Mouse (Mus musculus) skeletal muscle tissue, adult 2 months (tissue): ENCODE measurements around the gene Sept8.
"Not testable (repeated sequence)": the region's sequence is repeated elsewhere in the genome, so short reads cannot be mapped to it uniquely, and the experiment has no call there.

Experiments used
- DNase-seq: peaks from one replicate; pipeline ENCODE4 v3.0.0-alpha.2; 2012; ENCODE audit warnings: low read depth, low spot score

Gene Sept8

DNA sequence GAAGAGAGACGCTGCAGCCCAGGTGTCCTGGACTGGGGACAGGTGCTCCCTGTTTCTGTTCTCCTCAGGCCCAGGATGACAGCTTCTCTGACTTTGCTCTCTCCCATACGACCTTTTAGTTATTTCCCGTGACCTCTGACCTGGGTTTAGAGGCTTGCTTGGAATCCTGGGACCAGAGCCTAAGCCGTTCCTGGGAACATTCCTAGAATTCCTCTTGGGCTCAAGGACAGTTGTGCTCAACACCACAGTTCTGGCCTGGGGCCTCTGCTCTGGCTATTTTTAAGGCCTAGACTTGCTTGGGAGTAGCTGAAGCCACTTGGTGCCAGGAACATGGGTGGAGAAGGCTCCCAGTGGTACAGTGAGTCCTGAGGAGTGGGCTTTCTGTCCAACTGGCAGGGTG is 6.4 kb downstream of the Sept8 start:
- DNase-seq: no peak

DNA sequence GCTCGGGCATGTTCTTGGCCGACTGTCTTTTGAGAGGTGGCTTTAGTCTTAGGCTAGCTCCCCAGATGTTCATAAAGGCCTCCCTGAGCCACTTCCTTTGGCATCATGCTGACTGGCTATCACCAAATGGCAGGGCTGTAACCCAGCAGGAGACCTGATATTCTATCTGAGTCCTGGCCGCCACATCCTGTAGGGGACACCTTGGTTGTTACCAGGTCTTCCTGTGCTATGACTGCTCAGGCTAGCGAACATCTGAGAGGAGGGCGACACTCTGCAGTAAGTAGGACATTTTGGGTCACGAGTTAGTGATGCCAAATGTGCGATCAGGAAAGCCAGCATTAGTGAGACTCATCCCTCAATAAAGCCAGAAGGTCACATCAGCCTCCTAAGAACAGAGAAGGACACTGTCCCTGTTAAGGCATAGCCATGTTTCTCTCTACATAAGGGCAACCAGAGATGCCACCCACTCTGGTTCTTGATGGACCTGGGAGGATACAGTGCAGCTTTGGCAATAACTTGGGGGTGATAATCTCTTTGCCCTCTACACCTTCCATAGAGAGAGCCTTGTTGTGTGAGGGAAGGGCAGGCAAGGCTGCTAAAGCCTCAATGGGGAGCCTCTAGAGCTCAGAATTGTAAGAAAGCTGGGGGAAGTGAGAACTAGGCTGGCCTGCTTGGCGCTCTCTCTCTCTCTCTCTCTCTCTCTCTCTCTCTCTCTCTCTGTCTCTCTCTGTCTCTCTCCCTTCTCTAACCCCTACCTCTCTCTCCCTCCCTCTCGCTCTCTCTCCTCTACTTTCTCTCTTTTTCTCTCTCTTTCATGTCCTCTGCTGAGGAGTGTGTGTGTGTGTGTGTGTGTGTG is 9.6 kb downstream of the Sept8 start:
- no peak for DNase-seq

DNA sequence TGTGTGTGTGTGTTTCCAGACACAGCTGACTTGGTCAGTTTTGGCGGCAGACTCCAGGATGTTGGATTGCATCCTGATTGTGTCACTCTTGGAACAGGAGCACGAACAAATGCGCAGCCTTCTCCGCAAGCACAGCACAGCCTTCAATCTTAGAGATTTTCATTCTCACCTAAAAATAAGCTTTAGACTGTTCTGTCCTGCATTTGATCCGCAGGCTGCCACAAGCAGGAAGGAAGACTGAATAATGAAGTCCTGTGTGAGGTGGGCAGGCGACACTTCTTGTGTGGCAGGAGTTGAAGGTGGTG is 10.1 kb downstream of the Sept8 start:
- peak; percentile 77 for DNase-seq

DNA sequence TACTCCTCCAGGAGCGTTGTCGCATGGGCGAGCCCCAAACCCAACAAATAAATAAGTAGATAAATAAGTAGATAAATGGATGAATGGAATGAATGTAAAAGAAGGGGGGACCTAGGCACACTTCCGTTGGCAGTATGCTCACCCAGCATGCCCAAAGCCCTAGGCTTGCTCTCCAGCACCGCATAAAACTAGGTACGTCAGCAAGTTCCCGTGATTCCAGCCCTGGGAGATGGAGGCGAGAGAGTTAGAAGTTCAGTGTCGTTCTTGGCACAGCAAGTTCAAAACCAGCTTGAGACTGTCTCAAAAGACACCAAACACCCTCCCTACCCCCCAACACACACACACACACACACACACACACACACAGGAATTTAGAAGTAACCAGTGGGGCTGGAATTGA is 10.9 kb downstream of the Sept8 start:
- no peak for DNase-seq

DNA sequence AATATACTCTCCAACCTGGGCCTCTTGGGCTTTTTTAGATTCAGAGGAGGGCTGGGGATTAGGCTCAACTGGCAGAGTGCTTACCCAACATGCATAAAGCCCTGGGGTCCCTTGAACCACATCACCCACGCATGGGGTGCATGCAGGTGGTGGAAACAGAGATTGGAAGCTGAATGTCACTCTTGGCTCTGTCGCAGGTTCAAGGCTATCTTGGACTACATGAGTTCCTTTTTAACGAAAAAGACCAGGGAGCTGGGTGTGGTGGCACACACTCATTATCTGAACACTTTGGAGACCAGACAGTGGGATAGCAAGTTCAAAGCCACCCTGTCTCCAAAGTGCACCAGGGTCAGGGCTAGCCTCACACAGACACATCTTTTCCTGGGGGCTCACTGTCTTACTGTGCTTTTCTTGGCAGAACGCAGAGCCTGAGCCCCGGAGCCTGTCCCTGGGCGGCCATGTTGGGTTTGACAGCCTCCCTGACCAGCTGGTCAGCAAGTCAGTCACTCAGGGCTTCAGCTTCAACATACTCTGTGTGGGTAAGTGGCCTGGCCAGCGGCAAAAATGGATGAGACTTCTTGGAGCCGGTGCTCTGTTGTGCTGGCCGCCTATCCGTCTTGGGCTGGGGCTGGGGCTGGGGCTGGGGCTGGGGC is 12.6 kb downstream of the Sept8 start:
- no peak for DNase-seq

DNA sequence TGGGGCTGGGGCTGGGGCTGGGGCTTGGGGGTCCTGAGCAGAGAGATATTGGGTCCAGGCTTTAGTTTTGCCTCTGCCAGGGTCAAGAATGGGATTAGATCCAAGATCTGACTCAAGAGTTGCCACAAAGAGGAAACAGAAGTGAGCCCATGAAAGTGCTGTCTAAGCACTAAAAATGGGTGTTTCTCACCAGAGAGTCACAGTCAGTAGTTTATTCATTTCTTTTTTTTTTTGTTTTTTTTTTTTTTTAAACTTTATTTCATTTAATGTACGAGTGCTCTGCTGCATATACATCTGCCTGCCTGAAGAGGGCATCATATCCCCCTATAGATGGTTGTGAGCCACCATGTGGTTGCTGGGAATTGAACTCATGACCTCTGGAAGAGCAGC is 13.2 kb downstream of the Sept8 start:
- DNase-seq: no peak

DNA sequence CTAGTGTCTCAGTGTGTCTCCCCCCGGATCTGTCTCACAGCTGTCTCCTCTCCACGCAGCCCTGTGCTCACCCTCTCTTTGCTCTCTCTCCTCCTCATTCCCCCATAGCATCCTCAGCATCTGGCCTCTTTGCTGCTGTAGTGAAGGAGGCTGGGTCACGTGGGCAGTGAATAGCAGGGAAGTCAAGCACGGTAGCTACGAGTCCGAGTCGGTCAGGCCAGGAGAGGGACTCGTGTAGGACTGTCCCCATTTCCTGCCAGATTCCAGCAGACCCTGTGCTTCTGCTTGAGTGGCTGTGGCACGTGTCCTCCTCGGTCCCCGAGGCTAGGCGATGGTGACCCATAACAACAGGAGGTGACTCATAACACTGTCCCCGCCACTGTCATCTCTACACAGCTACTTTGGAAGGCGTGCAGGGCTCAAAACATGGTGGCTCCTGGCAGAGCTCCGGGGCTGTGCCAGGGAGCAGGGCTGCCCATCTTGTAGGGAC is 20.0 kb downstream of the Sept8 start:
- no peak for DNase-seq

DNA sequence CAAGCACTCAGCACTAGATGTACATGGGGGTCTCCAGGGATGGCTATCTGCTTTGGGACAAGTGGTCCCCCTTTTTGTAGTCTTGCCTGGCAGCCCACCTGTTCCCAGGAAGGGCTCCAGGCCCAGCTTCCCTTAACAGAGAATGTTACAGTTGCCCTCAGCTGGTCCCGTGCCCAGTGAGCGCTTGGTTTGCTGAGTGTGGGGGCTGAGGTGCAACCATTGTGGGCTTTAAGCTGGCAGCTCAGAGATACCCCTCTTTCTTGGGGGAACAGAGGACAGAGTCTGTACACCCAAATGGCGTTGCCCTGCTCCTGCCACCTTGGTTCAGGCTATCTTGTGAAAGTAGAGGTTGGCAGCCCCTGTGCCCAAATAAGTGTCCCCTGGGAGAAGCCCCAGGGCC is 21.3 kb downstream of the Sept8 start:
- no peak for DNase-seq

DNA sequence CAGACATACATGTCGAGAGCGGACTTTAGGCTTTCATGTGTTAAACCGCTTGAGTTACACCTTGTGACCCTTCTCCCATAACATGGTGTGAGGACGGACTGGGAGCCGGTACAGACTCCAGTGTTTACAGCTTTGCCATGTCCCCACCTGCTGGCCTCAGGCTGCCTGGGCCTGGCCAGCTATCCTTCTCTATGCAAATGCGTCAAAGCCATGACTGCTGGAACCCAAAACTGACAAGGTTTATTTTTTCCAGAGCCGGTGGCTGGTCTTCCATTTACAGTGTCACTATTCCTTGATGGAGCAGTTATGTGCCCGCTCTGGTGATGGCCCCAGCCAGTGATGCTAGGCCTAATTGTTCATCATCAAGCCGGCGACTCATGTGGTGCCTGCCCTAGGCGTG is 22.2 kb downstream of the Sept8 start:
- DNase-seq: no peak

DNA sequence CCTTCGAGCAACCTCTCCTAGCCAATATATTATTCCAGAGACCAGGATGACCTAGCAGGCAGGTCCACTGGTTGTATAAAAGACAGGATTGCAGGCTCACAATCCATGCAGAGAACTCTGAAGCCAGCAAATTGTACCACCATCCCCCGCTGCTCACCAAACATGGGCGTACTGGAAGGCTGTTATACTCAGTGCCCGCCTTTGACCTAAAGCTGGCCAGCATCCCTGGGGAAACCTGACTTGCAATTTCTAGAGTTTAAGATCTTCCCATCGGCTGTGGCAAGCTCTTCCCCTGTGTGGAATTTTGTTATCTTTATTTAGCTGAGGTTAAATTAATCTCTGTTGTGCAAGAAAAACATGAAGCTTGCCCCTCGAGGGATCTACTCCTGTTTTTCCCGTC is 24.0 kb downstream of the Sept8 start:
- no peak for DNase-seq

DNA sequence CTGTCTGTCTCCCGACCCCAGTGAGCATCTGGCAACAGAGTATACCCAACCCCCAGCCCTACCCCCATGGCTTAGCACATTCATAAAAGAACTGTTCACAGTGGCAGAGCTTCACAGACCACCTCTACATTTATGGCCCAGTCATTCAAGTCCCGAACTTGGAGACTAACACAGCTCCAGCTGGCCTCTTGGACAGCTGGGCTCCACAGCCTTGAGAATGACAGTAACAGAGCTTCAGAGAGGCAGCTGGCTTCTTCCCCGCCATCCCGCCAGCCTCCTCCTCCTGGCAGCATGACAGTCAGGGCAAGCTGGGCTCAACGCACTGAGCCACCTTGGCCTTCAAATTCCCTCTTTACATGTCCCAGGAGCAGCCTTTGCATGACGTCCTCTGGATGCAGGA is 27.2 kb downstream of the Sept8 start:
- no peak for DNase-seq

DNA sequence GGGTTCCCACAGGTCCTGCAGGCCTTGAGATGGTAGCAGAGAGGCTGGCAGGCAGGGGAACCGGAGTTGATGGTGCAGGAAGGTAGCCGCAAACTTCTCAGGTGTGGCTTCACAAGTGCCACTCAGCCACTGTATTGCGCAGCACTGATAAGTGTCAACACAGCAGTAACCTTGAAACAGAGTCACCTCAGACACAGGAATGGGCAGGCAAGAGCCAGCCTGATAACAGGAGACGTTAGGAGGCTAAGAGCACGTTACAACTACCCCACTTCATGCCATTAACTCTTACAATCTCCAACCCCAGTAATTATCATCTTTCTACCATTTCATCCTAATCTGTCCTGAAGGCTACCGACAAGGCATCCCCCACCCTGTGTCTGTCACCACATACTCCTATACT is 28.5 kb downstream of the Sept8 start:
- DNase-seq: no peak

DNA sequence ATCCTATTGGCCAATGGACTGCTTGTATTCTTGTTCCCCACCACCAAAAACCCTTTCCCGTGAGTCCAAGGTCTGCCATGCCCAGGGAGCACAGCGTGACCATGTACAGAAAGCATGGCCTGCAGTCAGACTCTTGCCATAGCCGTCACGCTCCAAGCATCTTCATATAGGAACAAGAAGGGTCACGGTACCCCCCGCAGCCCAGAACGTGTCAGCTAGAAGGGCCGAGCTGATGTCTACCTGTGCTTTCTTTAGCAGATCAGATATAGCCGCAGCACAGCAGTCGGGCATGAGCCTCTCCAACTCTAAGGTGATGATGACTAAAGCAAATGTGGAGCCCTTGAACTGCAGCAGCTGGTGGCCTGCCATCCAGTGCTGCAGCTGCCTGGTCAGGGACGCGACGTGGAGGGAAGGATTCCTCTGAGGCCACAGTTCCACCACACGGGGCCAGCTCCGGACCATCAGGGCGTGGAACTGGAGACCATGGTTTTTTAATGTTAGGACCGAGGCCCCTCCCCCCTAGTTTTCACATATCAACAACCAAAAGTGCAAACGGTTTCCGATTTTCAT is 29.1 kb downstream of the Sept8 start:
- DNase-seq: no peak

DNA sequence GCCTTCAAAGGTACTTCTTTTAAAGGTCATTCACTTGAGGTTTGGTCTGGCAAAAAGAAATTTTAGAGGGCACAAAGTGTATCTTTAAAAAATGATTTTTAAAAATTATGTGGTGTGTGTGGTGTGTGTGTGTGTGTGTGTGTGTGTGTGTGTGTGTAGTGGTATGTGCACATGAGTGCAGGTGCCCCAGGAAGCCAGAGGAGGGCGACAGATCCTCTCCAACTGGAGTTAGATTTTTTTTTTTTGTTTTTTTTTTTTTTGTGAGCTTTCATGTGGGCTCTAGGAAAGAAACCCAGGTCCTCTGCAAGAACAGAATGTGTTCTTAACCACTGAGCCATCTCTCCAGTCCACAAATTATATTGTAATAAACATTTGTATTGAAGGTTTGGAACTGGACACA is 31.7 kb downstream of the Sept8 start:
- no peak for DNase-seq

DNA sequence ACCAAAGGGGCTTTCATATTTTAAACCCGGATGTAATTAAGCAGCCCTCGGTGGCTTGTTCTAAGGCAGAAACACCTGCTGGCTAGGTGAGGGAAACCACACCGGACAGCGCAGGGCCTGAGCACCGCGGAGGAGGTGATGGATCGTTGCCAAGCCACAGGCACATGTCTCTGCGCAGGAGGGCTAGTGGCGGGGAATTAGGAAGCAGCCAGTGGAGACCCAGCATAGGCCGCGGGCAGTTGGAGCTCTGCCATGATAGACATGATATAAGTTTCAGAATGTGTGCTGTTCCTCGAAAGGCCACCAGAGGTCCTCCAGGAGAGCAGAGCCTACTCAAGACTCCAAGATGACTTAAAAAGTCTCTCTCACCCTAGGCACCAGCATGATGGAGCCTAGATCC is 32.7 kb downstream of the Sept8 start:
- no peak for DNase-seq

DNA sequence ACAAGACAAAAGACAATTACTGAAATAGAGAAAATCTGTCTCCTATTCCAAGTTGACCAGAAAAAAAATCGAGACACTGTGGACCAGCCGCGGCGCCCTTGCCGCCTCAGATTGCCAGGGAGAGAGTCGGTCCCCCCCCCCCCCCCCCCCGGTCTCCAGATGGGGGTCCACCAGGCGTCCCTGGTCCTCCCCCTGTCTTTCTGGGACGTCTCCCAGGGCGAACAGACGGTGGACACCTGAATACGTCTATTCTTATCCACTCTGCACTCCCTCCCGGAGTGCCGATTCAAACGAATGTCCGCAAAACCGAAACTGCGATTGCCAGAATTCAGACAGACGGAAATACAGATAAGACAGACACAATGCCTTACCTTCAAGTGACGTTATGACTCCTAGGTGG is 37.5 kb downstream of the Sept8 start:
- not testable (repeated sequence) for DNase-seq

DNA sequence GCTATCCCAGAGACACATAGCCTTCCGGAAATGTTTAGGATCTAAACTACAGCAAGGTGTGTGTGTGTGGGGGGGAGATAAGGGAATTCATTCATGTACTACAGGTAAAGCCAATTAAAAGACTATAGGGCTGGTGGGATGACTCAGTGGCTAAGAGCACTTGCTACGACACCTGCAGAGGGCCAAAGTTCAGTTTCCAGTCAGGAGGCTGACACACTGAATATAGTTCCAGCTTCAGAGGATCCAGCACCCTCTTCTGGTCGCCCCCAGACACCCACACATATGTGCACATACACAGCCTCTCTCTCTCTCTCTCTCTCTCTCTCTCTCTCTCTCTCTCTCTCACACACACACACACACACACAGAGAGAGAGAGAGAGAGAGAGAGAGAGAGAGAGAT is 38.9 kb downstream of the Sept8 start:
- not testable (repeated sequence) for DNase-seq

DNA sequence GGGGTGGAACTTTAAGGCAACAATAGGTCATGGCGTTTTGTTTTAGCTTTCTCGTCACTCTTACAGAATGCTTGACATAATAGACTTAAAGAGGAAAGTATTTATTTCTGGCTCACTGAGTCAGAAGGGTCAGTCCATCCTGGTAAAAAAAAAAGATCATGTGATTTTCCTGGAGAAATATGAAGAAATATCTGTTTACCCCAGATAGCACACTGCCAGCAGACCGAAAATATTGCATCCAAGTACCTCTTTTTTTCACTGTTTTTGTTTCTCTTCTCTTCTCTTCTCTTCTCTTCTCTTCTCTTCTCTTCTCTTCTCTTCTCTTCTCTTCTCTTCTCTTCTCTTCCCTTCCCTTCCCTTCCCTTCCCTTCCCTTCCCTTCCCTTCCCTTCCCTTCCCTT is 40.9 kb downstream of the Sept8 start:
- not testable (repeated sequence) for DNase-seq

DNA sequence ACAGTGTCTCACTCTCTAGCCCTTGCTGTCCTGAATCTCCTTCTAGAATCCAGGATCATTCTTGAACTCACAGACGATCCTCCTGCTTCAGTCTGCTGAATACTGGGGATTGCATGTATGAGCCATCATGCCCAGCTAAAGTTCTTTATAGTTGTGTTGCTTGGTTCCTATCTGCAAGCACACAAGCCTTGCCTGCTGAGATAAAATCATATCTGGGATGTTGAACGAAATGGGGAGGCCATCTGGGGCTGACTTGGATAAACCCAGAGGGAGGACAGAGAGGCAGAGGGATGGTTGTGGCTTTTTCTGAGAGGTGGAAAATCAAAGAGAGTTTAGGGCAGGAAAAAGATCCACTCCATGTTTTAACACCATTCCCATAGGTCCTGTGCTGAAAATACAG is 42.9 kb downstream of the Sept8 start:
- DNase-seq: no peak

DNA sequence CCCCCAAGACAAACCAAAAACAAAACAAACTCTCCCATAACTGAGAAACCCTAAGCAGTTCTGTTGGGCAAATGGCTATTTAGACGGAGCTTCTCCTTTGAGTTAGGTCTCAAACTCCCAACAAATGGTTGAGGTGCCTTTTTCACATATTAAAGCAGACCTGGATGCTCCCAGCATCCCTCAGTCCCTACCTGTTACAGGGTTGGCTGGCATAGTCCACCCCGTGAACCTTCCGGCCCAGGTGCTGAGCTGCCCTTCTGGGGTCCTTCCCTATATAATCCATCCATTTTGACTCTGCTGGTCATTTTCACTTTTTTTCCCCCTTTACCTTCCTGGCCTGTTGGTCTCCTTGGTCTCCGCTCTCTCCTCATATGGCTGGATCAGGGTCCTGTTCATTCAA is 47.6 kb downstream of the Sept8 start:
- DNase-seq: no peak

DNA sequence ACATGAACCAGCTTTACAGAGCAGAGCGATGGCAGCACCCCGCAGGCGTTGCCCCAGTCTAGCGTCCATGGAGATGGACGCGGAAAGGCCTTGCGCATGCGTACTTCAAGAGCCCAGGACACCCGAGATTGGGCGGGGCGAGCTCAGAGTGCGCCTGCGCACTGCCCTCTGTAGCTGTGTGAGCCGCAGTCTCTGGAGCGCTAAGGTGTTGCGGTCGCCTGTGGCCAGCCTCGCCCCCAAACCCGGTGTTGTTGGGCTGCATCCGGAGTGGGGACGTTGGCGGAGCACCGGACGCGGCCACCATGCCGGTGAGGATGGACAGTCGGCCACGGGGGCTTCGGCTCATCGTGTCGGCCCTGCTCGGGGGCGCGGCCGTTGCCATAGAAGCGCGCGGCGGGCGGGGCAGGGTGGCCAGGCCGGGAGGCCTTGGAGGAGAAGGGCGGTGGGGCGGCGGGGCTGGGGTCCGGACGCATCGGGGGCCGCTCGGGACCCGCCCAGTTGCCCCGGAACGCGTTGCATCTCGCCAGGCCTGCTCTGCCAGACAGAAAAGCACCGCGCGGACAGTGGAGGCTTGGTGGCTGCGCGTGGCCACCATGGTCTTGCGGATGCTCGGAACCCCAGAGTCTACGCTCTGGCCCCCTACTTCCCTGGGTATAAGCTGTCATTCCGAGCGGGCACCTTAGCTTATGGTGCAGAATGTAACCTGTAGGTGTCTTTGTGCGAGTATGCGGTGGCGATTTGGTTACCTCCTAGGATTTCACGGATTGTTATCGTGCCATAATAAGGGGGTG is 48.4 kb downstream of the Sept8 start, which contains the start of gene Kif3a:
Gene Kif3a, plus strand, starts transcription at position 156 of the 791 bp plus-strand sequence.
- DNase-seq: peak; percentile 97

DNA sequence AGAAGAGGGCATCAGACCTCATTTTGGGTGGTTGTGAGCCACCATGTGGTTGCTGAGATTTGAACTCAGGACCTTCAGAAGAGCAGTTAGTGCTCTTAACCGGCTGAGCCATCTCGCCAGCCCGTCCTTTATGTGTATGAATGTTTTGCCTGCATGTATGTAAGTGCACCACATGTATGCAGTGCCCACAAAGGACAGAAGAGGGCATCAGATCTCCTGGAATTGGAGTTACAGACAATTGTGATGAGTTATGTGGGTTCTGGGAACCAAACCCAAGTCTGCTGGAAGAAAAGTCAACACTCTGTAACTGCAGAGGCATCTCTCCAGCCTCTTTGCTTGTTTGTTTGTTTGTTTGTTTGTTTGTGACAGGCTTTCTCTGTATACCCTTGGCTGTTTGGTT is 61.5 kb downstream of the Sept8 start:
- no peak for DNase-seq
